Mouse (Mus musculus) hindbrain, embryonic 13.5 days (tissue): ENCODE results near the gene Rnf208. TPM values are rescaled to one million over a fixed set of nuclear protein-coding genes. Genes with fewer than 3 reads are reported as not detected.

Experiments used
- ATAC-seq: fragments of 200-750 bp; cut with Nextera tagmentation; 2 replicates; pipeline ENCODE4 v1.8.0; 2017; ENCODE audit warnings: moderate TSS enrichment; ENCODE audit not compliant: low FRiP score
- H3K27ac ChIP-seq: fragments of 300-500 bp; sonication (generic); 2 replicates; pipeline ENCODE4 v1.5.1; 2015; ENCODE audit warnings: inconsistent platforms, mild to moderate bottlenecking, moderate library complexity
- H3K27me3 ChIP-seq: fragments of 300-500 bp; sonication (generic); 2 replicates; pipeline ENCODE4 v1.6.1; 2015; ENCODE audit warnings: mild to moderate bottlenecking, inconsistent platforms
- H3K36me3 ChIP-seq: fragments of 300-500 bp; sonication (generic); 2 replicates; pipeline ENCODE4 v1.6.1; 2015; ENCODE audit warnings: mild to moderate bottlenecking, inconsistent platforms
- H3K4me1 ChIP-seq: fragments of 300-500 bp; sonication (generic); replicated peaks from 2 replicates; pipeline ENCODE4 v1.6.1; 2015; ENCODE audit warnings: inconsistent platforms
- H3K4me2 ChIP-seq: fragments of 300-500 bp; sonication (generic); 2 replicates; pipeline ENCODE4 v1.6.1; 2015; ENCODE audit warnings: inconsistent platforms, mild to moderate bottlenecking, moderate library complexity
- H3K4me3 ChIP-seq: fragments of 300-500 bp; sonication (generic); 2 replicates; pipeline ENCODE4 v1.5.1; 2015; ENCODE audit warnings: mild to moderate bottlenecking, inconsistent platforms
- H3K9ac ChIP-seq: fragments of 300-500 bp; sonication (generic); 2 replicates; pipeline ENCODE4 v1.6.1; 2015; ENCODE audit warnings: mild to moderate bottlenecking, inconsistent platforms
- H3K9me3 ChIP-seq: fragments of 300-500 bp; sonication (generic); 2 replicates; pipeline ENCODE4 v1.6.1; 2016; ENCODE audit warnings: inconsistent platforms
- WGBS: fragments of 180-500 bp; shearing (Covaris S2); methylation state at CpG from one replicate; pipeline ENCODE4 v1.1.7; 2015; 5-methylcytosine and 5-hydroxymethylcytosine counted together
- polyA plus RNA-seq: library from polyadenylated mRNA; unstranded; fragments of >200 nt; fragmentation: Nextera tagmentation; extraction: Ambion mirVana; gene quantifications from 2 replicates; pipeline ENCODE4 v1.2.1, GENCODE M21; 2015

Rnf208 gene
- polyA plus RNA-seq, result 90.3 and 92.4 TPM in 2 replicates

DNA sequence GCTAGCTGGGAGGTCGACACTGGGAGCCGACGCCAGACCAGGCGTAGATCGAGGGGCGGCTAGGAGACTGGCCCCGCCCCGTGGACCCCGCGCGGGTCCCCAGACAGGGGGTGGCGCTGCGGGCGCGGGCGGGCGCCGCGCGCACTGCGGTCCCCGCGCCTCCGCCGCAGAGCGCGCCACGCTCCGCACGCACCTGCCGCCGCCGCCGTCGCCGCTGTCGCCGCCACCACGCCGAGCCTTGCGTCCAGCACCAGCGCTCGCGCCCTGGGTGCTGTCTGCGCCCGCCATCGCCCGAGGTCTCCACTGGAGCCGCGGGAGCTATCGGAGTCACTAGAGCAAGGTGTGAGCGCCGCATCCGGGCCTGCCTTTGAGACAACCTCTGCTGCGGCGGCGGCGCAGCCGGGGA lies at the start of gene Rnf208, which contains the start of gene Cysrt1:
Gene Rnf208, plus strand, starts transcription at position 155 of the 406 bp plus-strand sequence.
Gene Cysrt1, minus strand, starts transcription at position 352 of the 406 bp plus-strand sequence.
- Histone ChIP-seq H3K4me2 (peak within 1 kb of the TSS; percentile 89), H3K27ac (peak within 1 kb of the TSS; percentile 78), H3K9ac (peak within 1 kb of the TSS; percentile 90), H3K4me1 (peaks cover 42% of the 10 kb centered on the region), H3K4me3 (peak within 1 kb of the TSS; percentile 70), H3K27me3 (peaks cover 22% of the 10 kb centered on the region), H3K9me3 (no peaks in the 10 kb centered on the region), H3K36me3 (peaks cover 26% of the 10 kb centered on the region)
- WGBS, result 0% methylated on average over 45 of the region's 59 CpGs
- peak; percentile 52 for ATAC-seq

GRCm38 (mm10) chr2:25193330-25193770 lies 48.7 kb upstream of the Rnf208 start:
- ATAC-seq, result peak; percentile 79
- no peaks in the 10 kb centered on the region for H3K9me3 ChIP-seq
- WGBS, result 2% methylated on average over 6 of the region's 6 CpGs
- H3K4me1 ChIP-seq, result peaks cover 12% of the 10 kb centered on the region
- H3K9ac ChIP-seq, result 0 out of 2 replicates have a peak overlapping the region, but pooled peaks have one; percentile 8
- H3K36me3 ChIP-seq, result peaks cover 7% of the 10 kb centered on the region
- H3K4me3 ChIP-seq, result no peak overlapping the region
- peaks cover 42% of the 10 kb centered on the region for H3K27me3 ChIP-seq
- no peak overlapping the region for H3K27ac ChIP-seq
- H3K4me2 ChIP-seq, result no peak overlapping the region

DNA sequence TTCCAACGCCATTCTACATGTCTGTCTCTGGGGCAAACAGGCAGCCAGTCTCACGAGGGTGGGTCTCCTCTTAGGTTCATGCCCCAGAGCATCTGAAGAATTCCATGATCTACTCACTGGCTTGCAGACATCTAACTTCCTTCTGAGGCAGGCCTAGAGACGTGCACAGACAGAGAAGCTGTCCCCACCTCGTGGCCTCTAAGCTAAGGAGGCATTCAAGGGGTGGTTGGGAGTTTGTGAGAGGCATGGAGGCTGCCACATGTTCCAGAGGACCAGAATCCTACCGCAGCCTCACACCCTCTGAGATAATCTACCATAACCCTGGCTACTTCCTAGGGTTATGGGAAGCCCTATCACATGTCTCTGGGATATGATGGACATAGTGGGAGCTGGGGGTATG lies 48.0 kb upstream of the Rnf208 start:
- H3K4me2 ChIP-seq, result no peak overlapping the region
- 82% methylated on average over 5 of the region's 5 CpGs for WGBS

GRCm38 (mm10) chr2:25194486-25195171 lies 47.4 kb upstream of the Rnf208 start:
- no peaks in the 10 kb centered on the region for H3K9me3 ChIP-seq
- H3K27me3 ChIP-seq, result peaks cover 42% of the 10 kb centered on the region
- no peak overlapping the region for H3K4me2 ChIP-seq
- peaks cover 12% of the 10 kb centered on the region for H3K4me1 ChIP-seq
- H3K36me3 ChIP-seq, result peaks cover 18% of the 10 kb centered on the region
- no peak for ATAC-seq
- H3K27ac ChIP-seq, result no peak overlapping the region
- H3K4me3 ChIP-seq, result no peak overlapping the region
- WGBS, result 88% methylated on average over 17 of the region's 17 CpGs
- H3K9ac ChIP-seq, result no peak overlapping the region

More for the DNA sequence above, 48.0 kb upstream of the Rnf208 start:
- Histone ChIP-seq H3K36me3 (peaks cover 13% of the 10 kb centered on the region), H3K9ac (peak overlapping the region; percentile 8; the same call in 1 of the 2 replicates), H3K27me3 (peaks cover 42% of the 10 kb centered on the region), H3K4me1 (peaks cover 12% of the 10 kb centered on the region), H3K27ac (no peak overlapping the region), H3K4me3 (no peak overlapping the region), H3K9me3 (no peaks in the 10 kb centered on the region)
- no peak for ATAC-seq

DNA sequence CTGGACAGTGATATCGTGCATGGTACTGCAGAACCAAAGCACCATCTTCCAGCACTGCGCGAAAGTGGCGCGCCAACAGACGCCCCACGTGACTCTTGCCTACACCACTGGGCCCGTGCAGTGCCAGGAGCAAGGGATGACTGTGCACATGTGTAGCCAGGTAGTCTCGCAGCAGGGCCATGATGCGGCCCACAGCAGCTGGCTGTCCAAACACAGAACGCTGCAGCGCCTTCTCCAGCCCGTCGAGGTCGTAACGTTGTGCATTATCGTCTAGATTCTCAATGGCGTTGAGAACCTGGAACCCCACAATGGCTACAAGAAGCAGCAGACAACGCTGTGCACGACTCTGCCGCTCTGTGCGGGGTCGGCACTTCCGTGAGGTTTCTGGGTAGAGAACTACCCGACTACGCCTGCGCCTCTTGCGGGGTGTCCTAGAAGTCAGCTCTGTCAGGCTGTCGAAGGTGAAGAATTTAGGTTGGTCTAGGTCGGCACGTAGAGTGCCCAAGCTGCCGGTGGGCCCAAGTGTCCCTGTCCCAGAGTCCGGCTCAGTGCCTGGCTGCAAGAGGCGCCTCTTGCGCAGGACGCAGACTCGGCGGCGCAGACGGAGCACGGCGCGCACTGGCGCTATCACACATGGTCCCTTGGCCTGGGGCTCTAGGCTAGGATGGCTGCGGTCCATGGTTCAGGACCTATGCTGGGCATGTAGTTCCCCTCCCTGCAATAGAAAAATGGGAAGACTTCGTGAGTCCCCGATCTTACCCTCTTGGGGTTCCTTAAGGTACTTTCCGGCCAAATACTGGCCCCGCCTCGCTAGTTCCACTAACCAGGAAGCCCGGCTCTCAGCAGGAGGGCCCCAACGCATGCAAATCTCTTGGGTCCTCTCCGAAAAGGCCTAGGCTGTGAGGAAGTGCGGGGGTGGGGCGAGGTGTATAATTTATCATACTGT lies 46.6 kb upstream of the Rnf208 start:
- 21% methylated on average over 55 of the region's 55 CpGs for WGBS
- no peak for ATAC-seq
- no peak overlapping the region for H3K27ac ChIP-seq
- peak overlapping the region; percentile 32 for H3K4me2 ChIP-seq
- 0 out of 2 replicates have a peak overlapping the region, but pooled peaks have one; percentile 13 for H3K9ac ChIP-seq
- no peak overlapping the region for H3K4me3 ChIP-seq
- peaks cover 27% of the 10 kb centered on the region for H3K36me3 ChIP-seq
- peaks cover 42% of the 10 kb centered on the region for H3K27me3 ChIP-seq
- peaks cover 12% of the 10 kb centered on the region for H3K4me1 ChIP-seq
- H3K9me3 ChIP-seq, result no peaks in the 10 kb centered on the region

DNA sequence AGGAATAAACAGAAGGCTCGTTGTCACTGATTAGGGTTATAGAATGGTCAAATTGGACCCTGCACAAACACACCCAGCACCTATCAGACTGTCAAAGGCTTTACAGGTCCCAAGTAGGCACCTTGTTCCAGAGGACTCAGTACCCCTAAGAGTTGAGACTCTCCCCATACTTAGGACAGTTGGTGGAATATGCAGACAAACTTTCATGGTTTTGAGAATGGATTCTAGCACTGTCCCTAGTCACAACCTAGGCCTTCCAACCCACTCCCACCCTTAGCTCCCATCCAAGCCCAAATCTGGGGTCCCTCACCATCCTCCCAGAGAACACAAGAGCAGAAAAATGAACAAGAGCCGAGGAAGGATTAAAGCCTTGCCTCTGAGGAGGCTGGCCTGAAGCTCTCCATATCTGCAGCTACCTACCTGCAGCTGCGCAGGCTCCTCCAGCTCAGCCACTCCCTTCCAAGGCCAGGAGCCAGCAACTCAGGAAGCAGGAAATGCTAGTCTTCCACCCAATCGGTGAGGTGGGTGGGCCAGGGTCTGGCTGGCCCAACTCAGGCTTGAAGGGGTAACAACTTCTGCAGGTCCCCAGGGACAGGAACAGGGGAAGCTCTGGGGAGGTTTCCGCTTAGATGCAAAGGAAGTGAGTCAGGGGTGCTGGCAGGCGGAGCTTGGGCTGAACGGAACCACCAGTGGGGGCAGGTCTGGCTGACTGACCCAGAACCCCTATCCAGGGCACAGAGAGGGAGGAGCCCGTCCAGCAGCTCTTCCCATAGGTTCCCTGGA lies 45.7 kb upstream of the Rnf208 start, which contains the start of gene Tor4a:
Gene Tor4a, minus strand, starts transcription at position 715 of the 783 bp plus-strand sequence.
- Histone ChIP-seq H3K36me3 (peaks cover 36% of the 10 kb centered on the region), H3K4me2 (peak within 1 kb of the TSS; percentile 32), H3K9me3 (no peaks in the 10 kb centered on the region), H3K27ac (no peak within 1 kb of the TSS), H3K4me3 (no peak within 1 kb of the TSS), H3K4me1 (peaks cover 12% of the 10 kb centered on the region), H3K9ac (no peak within 1 kb of the TSS), H3K27me3 (peaks cover 42% of the 10 kb centered on the region)
- no peak for ATAC-seq
- whole genome bisulfite sequencing, result 18% methylated on average over 8 of the region's 8 CpGs

- Histone ChIP-seq H3K4me3 (no peak overlapping the region), H3K9ac (no peak overlapping the region), H3K9me3 (no peaks in the 10 kb centered on the region), H3K36me3 (peaks cover 44% of the 10 kb centered on the region), H3K27ac (no peak overlapping the region), H3K4me2 (no peak overlapping the region), H3K4me1 (peaks cover 12% of the 10 kb centered on the region), H3K27me3 (peaks cover 42% of the 10 kb centered on the region)
- ATAC-seq, result no peak
- WGBS, result 25% methylated on average over 2 of the region's 2 CpGs
These were observed 44.9 kb upstream of the Rnf208 start for GRCm38 (mm10) chr2:25197191-25197590.

- Histone ChIP-seq H3K27me3 (peaks cover 42% of the 10 kb centered on the region), H3K27ac (no peak overlapping the region), H3K9me3 (no peaks in the 10 kb centered on the region), H3K36me3 (peaks cover 51% of the 10 kb centered on the region), H3K4me2 (no peak overlapping the region), H3K4me3 (no peak overlapping the region), H3K4me1 (peaks cover 12% of the 10 kb centered on the region), H3K9ac (no peak overlapping the region)
- no peak for ATAC-seq
These were observed 44.1 kb upstream of the Rnf208 start for GRCm38 (mm10) chr2:25197946-25198345.

DNA sequence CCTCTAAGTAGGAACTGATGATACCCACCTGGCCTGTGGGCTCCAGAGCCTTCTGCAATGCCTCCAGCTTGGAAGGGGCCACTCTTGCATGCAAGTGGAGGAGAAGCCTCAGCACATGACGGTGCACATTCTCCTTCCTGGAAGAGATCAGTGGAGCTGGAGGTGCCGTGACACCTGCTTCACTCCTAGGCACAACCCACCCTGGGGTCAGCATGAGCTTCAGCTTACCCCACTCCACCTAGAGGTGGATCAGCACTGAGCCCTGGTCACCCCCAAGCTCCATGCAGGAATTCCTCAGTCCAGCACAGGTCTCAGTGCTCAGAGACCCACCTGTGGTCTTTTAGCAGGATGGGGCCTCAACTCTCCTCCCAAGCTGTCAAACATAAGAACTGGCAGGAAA lies 41.4 kb upstream of the Rnf208 start:
- Histone ChIP-seq H3K36me3 (peaks cover 78% of the 10 kb centered on the region), H3K4me3 (no peak overlapping the region), H3K4me1 (peaks cover 5% of the 10 kb centered on the region), H3K27me3 (peaks cover 23% of the 10 kb centered on the region), H3K27ac (no peak overlapping the region), H3K9ac (no peak overlapping the region), H3K9me3 (no peaks in the 10 kb centered on the region), H3K4me2 (no peak overlapping the region)
- 96% methylated on average over 2 of the region's 2 CpGs for WGBS
- no peak for ATAC-seq

DNA sequence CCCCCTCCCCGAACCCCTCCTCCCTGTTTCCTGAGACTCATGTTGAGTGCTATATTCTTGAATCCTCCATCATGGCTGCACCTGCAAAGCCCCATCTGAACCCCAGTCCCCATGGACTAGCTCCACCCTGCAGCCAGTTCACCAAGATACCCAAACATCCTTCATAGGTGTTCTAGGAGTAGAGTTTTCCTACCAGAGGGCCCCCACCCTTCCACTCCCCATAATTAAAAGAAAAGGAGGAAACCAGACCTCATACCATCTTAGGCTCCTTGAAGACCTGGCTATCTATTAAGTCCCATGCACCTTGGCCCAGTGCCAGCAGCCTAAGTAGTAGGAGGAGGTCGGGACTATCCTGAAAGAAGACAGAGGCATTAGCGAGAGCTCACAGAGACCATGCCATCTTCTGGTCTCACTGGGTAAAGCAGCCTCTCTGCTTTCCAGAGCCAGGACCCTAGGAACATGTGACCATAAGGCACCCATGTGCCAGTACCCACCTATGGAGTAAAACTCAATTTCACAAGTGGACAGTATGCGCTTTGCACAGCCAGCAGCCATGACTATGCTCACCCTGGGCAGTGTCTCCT lies 38.3 kb upstream of the Rnf208 start:
- H3K36me3 ChIP-seq, result peaks cover 94% of the 10 kb centered on the region
- H3K4me1 ChIP-seq, result peaks cover 18% of the 10 kb centered on the region
- no peak overlapping the region for H3K9ac ChIP-seq
- no peak for ATAC-seq
- H3K4me3 ChIP-seq, result no peak overlapping the region
- no peak overlapping the region for H3K4me2 ChIP-seq
- H3K9me3 ChIP-seq, result no peaks in the 10 kb centered on the region
- WGBS, result 71% methylated on average over 4 of the region's 4 CpGs
- no peaks in the 10 kb centered on the region for H3K27me3 ChIP-seq
- no peak overlapping the region for H3K27ac ChIP-seq

- Histone ChIP-seq H3K4me2 (no peak overlapping the region), H3K4me1 (peaks cover 42% of the 10 kb centered on the region), H3K36me3 (peaks cover 58% of the 10 kb centered on the region), H3K9ac (no peak overlapping the region; the same call in 1 of the 2 replicates), H3K27me3 (no peaks in the 10 kb centered on the region), H3K9me3 (no peaks in the 10 kb centered on the region), H3K27ac (no peak overlapping the region), H3K4me3 (no peak overlapping the region)
- no peak for ATAC-seq
- 92% methylated on average over 1 of the region's 1 CpGs for WGBS
These were observed 34.5 kb upstream of the Rnf208 start for GRCm38 (mm10) chr2:25207593-25207992.
